Mouse (Mus musculus) megakaryocyte, embryonic 14.5 days (primary cell): ENCODE measurements around the gene Myf6.

Experiments used
- FLI1 ChIP-seq: IDR thresholded peaks from 2 replicates; pipeline ENCODE4 v1.6.1; 2012; ENCODE audit warnings: low read length, inconsistent platforms, mixed read lengths
- GATA1 ChIP-seq: IDR thresholded peaks from 3 replicates; pipeline ENCODE4 v1.6.1; 2012; ENCODE audit warnings: mixed read lengths, low read length, inconsistent platforms, borderline replicate concordance

GRCm38 (mm10) chr10:107493580-107494474 lies 710 bp downstream of the Myf6 start:
- no peak for TF ChIP-seq GATA1
- TF ChIP-seq FLI1: no peak
